Mouse (Mus musculus) liver, embryonic 15.5 days (tissue): ENCODE data around the gene Stx17. TPM values are rescaled to one million over a fixed set of nuclear protein-coding genes. Genes with fewer than 3 reads are reported as not detected.
A peak's percentile ranks its signal among the peaks of the same experiment; 100 is the strongest.

Experiments used
- ATAC-seq: fragments of 200-750 bp; cut with Nextera tagmentation; 2 replicates; pipeline ENCODE4 v1.8.0; 2017; ENCODE audit warnings: moderate number of reproducible peaks, mild to moderate bottlenecking, moderate library complexity; ENCODE audit not compliant: insufficient read depth
- H3K27ac ChIP-seq: fragments of 300-500 bp; sonication (generic); replicated peaks from 2 replicates; pipeline ENCODE4 v1.5.1; 2015; ENCODE audit warnings: mild to moderate bottlenecking, inconsistent platforms
- H3K27me3 ChIP-seq: fragments of 300-500 bp; sonication (generic); 2 replicates; pipeline ENCODE4 v1.6.1; 2015; ENCODE audit warnings: mild to moderate bottlenecking, inconsistent platforms
- H3K36me3 ChIP-seq: fragments of 300-500 bp; sonication (generic); replicated peaks from 2 replicates; pipeline ENCODE4 v1.6.1; 2015; ENCODE audit warnings: moderate library complexity, mild to moderate bottlenecking, inconsistent platforms
- H3K4me1 ChIP-seq: fragments of 300-500 bp; sonication (generic); replicated peaks from 2 replicates; pipeline ENCODE4 v1.6.1; 2015; ENCODE audit warnings: inconsistent platforms
- H3K4me2 ChIP-seq: fragments of 300-500 bp; sonication (generic); 2 replicates; pipeline ENCODE4 v1.6.1; 2015; ENCODE audit warnings: moderate library complexity, mild to moderate bottlenecking, inconsistent platforms
- H3K4me3 ChIP-seq: fragments of 300-500 bp; sonication (generic); replicated peaks from 2 replicates; pipeline ENCODE4 v1.5.1; 2015; ENCODE audit warnings: mild to moderate bottlenecking, inconsistent platforms
- H3K9ac ChIP-seq: fragments of 300-500 bp; sonication (generic); 2 replicates; pipeline ENCODE4 v1.6.1; 2015; ENCODE audit warnings: moderate library complexity, mild to moderate bottlenecking, inconsistent platforms
- H3K9me3 ChIP-seq: fragments of 300-500 bp; sonication (generic); replicated peaks from 2 replicates; pipeline ENCODE4 v1.6.1; 2016; ENCODE audit warnings: inconsistent platforms
- WGBS: fragments of 180-500 bp; shearing (Covaris S2); methylation state at CpG from one replicate; pipeline ENCODE4 v1.1.7; 2015; ENCODE audit warnings: mixed read lengths; ENCODE audit not compliant: insufficient replicate concordance; 5-methylcytosine and 5-hydroxymethylcytosine counted together
- polyA plus RNA-seq: library from polyadenylated mRNA; unstranded; fragments of >200 nt; fragmentation: Nextera tagmentation; extraction: Ambion mirVana; gene quantifications from 2 replicates; pipeline ENCODE4 v1.2.1, GENCODE M21; 2015

The Stx17 gene
- polyA plus RNA-seq, 1 experiment from 2014 or later: 15.3 TPM

- 36% methylated on average over 4 of the region's 4 CpGs for WGBS
- H3K27ac ChIP-seq: no peak overlapping the region
- no peaks in the 10 kb centered on the region for H3K27me3 ChIP-seq
- H3K4me1 ChIP-seq: peaks cover 24% of the 10 kb centered on the region
- peaks cover 13% of the 10 kb centered on the region for H3K36me3 ChIP-seq
- H3K9me3 ChIP-seq: no peaks in the 10 kb centered on the region
- ATAC-seq: peak; percentile 52; the same call in 1 of the 2 replicates
- H3K9ac ChIP-seq: no peak overlapping the region
- no peak overlapping the region for H3K4me3 ChIP-seq
- no peak overlapping the region for H3K4me2 ChIP-seq
Observed at GRCm38 (mm10) chr4:48160386-48160785, 35.7 kb downstream of the Stx17 start.

GRCm38 (mm10) chr4:48163851-48164250 is 39.1 kb downstream of the Stx17 start:
- Histone ChIP-seq H3K9me3 (no peaks in the 10 kb centered on the region), H3K9ac (no peak overlapping the region), H3K27ac (no peak overlapping the region), H3K36me3 (peaks cover 25% of the 10 kb centered on the region), H3K4me1 (peaks cover 12% of the 10 kb centered on the region), H3K4me3 (no peak overlapping the region), H3K27me3 (no peaks in the 10 kb centered on the region), H3K4me2 (no peak overlapping the region)
- 77% methylated on average over 5 of the region's 5 CpGs for WGBS
- no peak for ATAC-seq

GRCm38 (mm10) chr4:48175666-48176065 is 51.0 kb downstream of the Stx17 start:
- Histone ChIP-seq H3K4me2 (no peak overlapping the region), H3K4me1 (no peaks in the 10 kb centered on the region), H3K9me3 (no peaks in the 10 kb centered on the region), H3K27me3 (no peaks in the 10 kb centered on the region), H3K36me3 (no peaks in the 10 kb centered on the region), H3K9ac (no peak overlapping the region), H3K4me3 (no peak overlapping the region), H3K27ac (no peak overlapping the region)
- 87% methylated on average over 3 of the region's 3 CpGs for WGBS
- ATAC-seq: no peak

GRCm38 (mm10) chr4:48180922-48181321 is 56.2 kb downstream of the Stx17 start:
- WGBS: 64% methylated on average over 2 of the region's 2 CpGs
- Histone ChIP-seq H3K4me1 (peaks cover 18% of the 10 kb centered on the region), H3K9me3 (no peaks in the 10 kb centered on the region), H3K9ac (no peak overlapping the region), H3K27ac (no peak overlapping the region), H3K36me3 (peaks cover 15% of the 10 kb centered on the region), H3K4me2 (no peak overlapping the region), H3K27me3 (no peaks in the 10 kb centered on the region), H3K4me3 (no peak overlapping the region)
- no peak for ATAC-seq

GRCm38 (mm10) chr4:48181366-48181765 is 56.7 kb downstream of the Stx17 start:
- Histone ChIP-seq H3K9ac (no peak overlapping the region), H3K36me3 (peaks cover 15% of the 10 kb centered on the region), H3K27me3 (no peaks in the 10 kb centered on the region), H3K4me2 (no peak overlapping the region), H3K9me3 (no peaks in the 10 kb centered on the region), H3K4me1 (peaks cover 18% of the 10 kb centered on the region), H3K4me3 (no peak overlapping the region), H3K27ac (no peak overlapping the region)
- 79% methylated on average over 6 of the region's 6 CpGs for WGBS
- no peak for ATAC-seq

GRCm38 (mm10) chr4:48182115-48182806 is 57.5 kb downstream of the Stx17 start:
- H3K27ac ChIP-seq: no peak overlapping the region
- H3K4me2 ChIP-seq: no peak overlapping the region
- no peak overlapping the region for H3K4me3 ChIP-seq
- no peaks in the 10 kb centered on the region for H3K9me3 ChIP-seq
- peaks cover 18% of the 10 kb centered on the region for H3K4me1 ChIP-seq
- no peak for ATAC-seq
- no peaks in the 10 kb centered on the region for H3K27me3 ChIP-seq
- H3K9ac ChIP-seq: no peak overlapping the region
- peaks cover 15% of the 10 kb centered on the region for H3K36me3 ChIP-seq
- 58% methylated on average over 8 of the region's 8 CpGs for WGBS

GRCm38 (mm10) chr4:48197925-48198324 is 73.2 kb downstream of the Stx17 start:
- WGBS: 71% methylated on average over 3 of the region's 3 CpGs
- no peak overlapping the region for H3K4me2 ChIP-seq
- no peak overlapping the region for H3K9ac ChIP-seq
- no peaks in the 10 kb centered on the region for H3K27me3 ChIP-seq
- H3K4me3 ChIP-seq: no peak overlapping the region
- ATAC-seq: no peak
- no peaks in the 10 kb centered on the region for H3K9me3 ChIP-seq
- no peak overlapping the region for H3K27ac ChIP-seq
- H3K4me1 ChIP-seq: no peaks in the 10 kb centered on the region
- H3K36me3 ChIP-seq: peaks cover 8% of the 10 kb centered on the region; the same call in 1 of the 2 replicates

- Histone ChIP-seq H3K27me3 (no peaks in the 10 kb centered on the region), H3K4me2 (no peak overlapping the region), H3K36me3 (peaks cover 12% of the 10 kb centered on the region), H3K4me1 (no peaks in the 10 kb centered on the region), H3K4me3 (no peak overlapping the region), H3K27ac (no peak overlapping the region), H3K9me3 (no peaks in the 10 kb centered on the region), H3K9ac (no peak overlapping the region)
- 67% methylated on average over 8 of the region's 8 CpGs for WGBS
- ATAC-seq: no peak
Observed at GRCm38 (mm10) chr4:48198447-48198846, 73.7 kb downstream of the Stx17 start.

- no peaks in the 10 kb centered on the region for H3K4me1 ChIP-seq
- H3K9ac ChIP-seq: no peak overlapping the region
- peaks cover 17% of the 10 kb centered on the region for H3K36me3 ChIP-seq
- ATAC-seq: no peak
- H3K27ac ChIP-seq: no peak overlapping the region
- H3K4me3 ChIP-seq: no peak overlapping the region
- no peak overlapping the region for H3K4me2 ChIP-seq
- WGBS: 69% methylated on average over 4 of the region's 4 CpGs
- H3K27me3 ChIP-seq: no peaks in the 10 kb centered on the region
- no peaks in the 10 kb centered on the region for H3K9me3 ChIP-seq
Observed at GRCm38 (mm10) chr4:48203564-48203963, 78.8 kb downstream of the Stx17 start.

GRCm38 (mm10) chr4:48225173-48225572 is 100.5 kb downstream of the Stx17 start:
- Histone ChIP-seq H3K36me3 (no peaks in the 10 kb centered on the region), H3K27ac (no peak overlapping the region), H3K9me3 (no peaks in the 10 kb centered on the region), H3K4me3 (no peak overlapping the region), H3K4me1 (no peaks in the 10 kb centered on the region), H3K9ac (no peak overlapping the region), H3K27me3 (no peaks in the 10 kb centered on the region), H3K4me2 (no peak overlapping the region)
- WGBS: 40% methylated on average over 2 of the region's 2 CpGs
- ATAC-seq: 0 out of 2 replicates have a peak, but pooled peaks have one; percentile 42

- no peak for ATAC-seq
- WGBS: 37% methylated on average over 3 of the region's 3 CpGs
- Histone ChIP-seq H3K9me3 (no peaks in the 10 kb centered on the region), H3K4me2 (no peak overlapping the region), H3K4me1 (no peaks in the 10 kb centered on the region), H3K27ac (no peak overlapping the region), H3K9ac (no peak overlapping the region), H3K4me3 (no peak overlapping the region), H3K36me3 (no peaks in the 10 kb centered on the region), H3K27me3 (no peaks in the 10 kb centered on the region)
Observed at GRCm38 (mm10) chr4:48225604-48226003, 100.9 kb downstream of the Stx17 start.

- no peaks in the 10 kb centered on the region for H3K27me3 ChIP-seq
- no peak for ATAC-seq
- no peaks in the 10 kb centered on the region for H3K36me3 ChIP-seq
- no peaks in the 10 kb centered on the region for H3K4me1 ChIP-seq
- no peak overlapping the region for H3K4me3 ChIP-seq
- WGBS: 50% methylated on average over 3 of the region's 3 CpGs
- H3K27ac ChIP-seq: no peak overlapping the region
- no peaks in the 10 kb centered on the region for H3K9me3 ChIP-seq
- no peak overlapping the region for H3K9ac ChIP-seq
- H3K4me2 ChIP-seq: no peak overlapping the region
Observed at GRCm38 (mm10) chr4:48226800-48227199, 102.1 kb downstream of the Stx17 start.
